8 mouse cellular contexts compared by ENCODE assay signal in the genomic region with DNA sequence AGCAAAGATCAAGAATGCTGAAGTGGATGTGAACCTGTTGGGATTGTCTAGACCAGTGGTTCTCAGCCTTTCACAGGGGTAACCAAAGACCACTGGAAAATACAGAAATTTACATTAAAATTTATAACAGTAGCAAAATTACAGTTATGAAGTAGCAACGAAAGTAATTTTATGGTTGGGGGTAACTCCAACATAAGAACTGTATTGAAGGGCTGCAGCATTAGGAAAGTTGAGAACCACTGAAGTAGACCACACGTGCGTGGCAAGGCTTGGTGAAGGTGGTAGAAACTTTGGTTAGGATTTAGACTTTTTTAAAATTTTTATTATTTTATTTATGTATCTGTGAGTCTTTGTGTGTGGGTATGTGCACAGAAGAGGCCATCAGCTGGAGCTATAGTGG. TPM values are rescaled to one million over a fixed set of nuclear protein-coding genes. Genes with fewer than 3 reads are reported as not detected.
DNase-seq lines count a peak whose midpoint lies in the region; ATAC-seq and TF ChIP-seq lines count a peak whose summit lies in the region.

A gene (plus strand): TSS at position 301 of the 400 bp plus-strand sequence.

- no peak within 1 kb of the TSS for H3K9ac ChIP-seq in limb, embryonic 15.5 days
- H3K9ac ChIP-seq in stomach, embryonic 16.5 days (ENCODE audit: low read length), result peak within 1 kb of the TSS; percentile 96; the same call in 1 of the 2 replicates

- H3K4me2 ChIP-seq in limb, embryonic 15.5 days, result no peak within 1 kb of the TSS
- H3K4me2 ChIP-seq in stomach, embryonic 16.5 days (ENCODE audit: low read depth, low read length), result 0 out of 2 replicates have a peak within 1 kb of the TSS, but pooled peaks have one; percentile 54

- DNase-seq in testis, postnatal 10 days (ENCODE audit: low spot score), result no peak
- no peak for DNase-seq in forebrain, embryonic 10.5 days (ENCODE audit: extremely low spot score, low spot score)
- DNase-seq in heart, postnatal 4 days, result no peak
- DNase-seq in kidney, postnatal 36 days, result no peak
- DNase-seq in retina, postnatal 1 day, result no peak

- ATAC-seq in limb, embryonic 15.5 days (ENCODE audit: insufficient number of reproducible peaks, low FRiP score, low TSS enrichment, low read depth), result no peak
- no peak for ATAC-seq in stomach, embryonic 16.5 days (ENCODE audit: insufficient read depth, low FRiP score)

- WGBS in forebrain, embryonic 10.5 days, result 95% methylated on average over 3 of the region's 3 CpGs
- 92% methylated on average over 3 of the region's 3 CpGs for WGBS in limb, embryonic 15.5 days
- WGBS in stomach, embryonic 16.5 days, result 95% methylated on average over 3 of the region's 3 CpGs

- no peaks in the 10 kb centered on the region for H3K27me3 ChIP-seq in testis, adult 2 months (ENCODE audit: control insufficient read depth, insufficient read depth, low read length)
- peaks cover 6% of the 10 kb centered on the region; the same call in 1 of the 2 replicates for H3K27me3 ChIP-seq in forebrain, embryonic 10.5 days (ENCODE audit: poor library complexity, severe bottlenecking)
- no peaks in the 10 kb centered on the region for H3K27me3 ChIP-seq in limb, embryonic 15.5 days
- H3K27me3 ChIP-seq in stomach, embryonic 16.5 days (ENCODE audit: control insufficient read depth, insufficient read depth, low read length), result no peaks in the 10 kb centered on the region

- H3K9me3 ChIP-seq in forebrain, embryonic 10.5 days, result no peaks in the 10 kb centered on the region
- no peaks in the 10 kb centered on the region for H3K9me3 ChIP-seq in limb, embryonic 15.5 days
- H3K9me3 ChIP-seq in stomach, embryonic 16.5 days (replicated peaks; ENCODE audit: control insufficient read depth, low read length), result no peaks in the 10 kb centered on the region

- peak within 1 kb of the TSS; percentile 99; the same call in 1 of the 2 replicates for H3K4me3 ChIP-seq in testis, adult 2 months (ENCODE audit: control insufficient read depth, low read depth, low read length)
- no peak within 1 kb of the TSS for H3K4me3 ChIP-seq in forebrain, embryonic 10.5 days
- no peak within 1 kb of the TSS for H3K4me3 ChIP-seq in limb, embryonic 15.5 days
- no peak within 1 kb of the TSS for H3K4me3 ChIP-seq in stomach, embryonic 16.5 days (replicated peaks; ENCODE audit: low read length)

- no peak for TF ChIP-seq CTCF in testis, adult 2 months (IDR thresholded peaks at IDR 0.05; ENCODE audit: control insufficient read depth, insufficient read depth, insufficient replicate concordance, low read depth, low read length)

- H3K27ac ChIP-seq in testis, adult 2 months (ENCODE audit: control insufficient read depth, insufficient read depth, low read depth, low read length), result no peak within 1 kb of the TSS
- H3K27ac ChIP-seq in forebrain, embryonic 10.5 days, result peak within 1 kb of the TSS; percentile 93
- H3K27ac ChIP-seq in limb, embryonic 15.5 days, result peak within 1 kb of the TSS; percentile 81
- H3K27ac ChIP-seq in stomach, embryonic 16.5 days (ENCODE audit: low read length), result no peak within 1 kb of the TSS

- H3K36me3 ChIP-seq in testis, adult 2 months (ENCODE audit: control insufficient read depth, insufficient read depth, low read length), result peaks cover 1% of the 10 kb centered on the region
- peaks cover 52% of the 10 kb centered on the region for H3K36me3 ChIP-seq in forebrain, embryonic 10.5 days (replicated peaks)
- H3K36me3 ChIP-seq in limb, embryonic 15.5 days, result peaks cover 31% of the 10 kb centered on the region
- peaks cover under 1% of the 10 kb centered on the region; the same call in 1 of the 2 replicates for H3K36me3 ChIP-seq in stomach, embryonic 16.5 days (ENCODE audit: control insufficient read depth, insufficient read depth, low read length)

- no peak for TF ChIP-seq POLR2A in testis, adult 2 months (IDR thresholded peaks at IDR 0.05; ENCODE audit: control insufficient read depth, low read depth, low read length)

- H3K4me1 ChIP-seq in testis, adult 2 months (ENCODE audit: control insufficient read depth, insufficient read depth, low read length), result peaks cover 7% of the 10 kb centered on the region
- peaks cover 21% of the 10 kb centered on the region for H3K4me1 ChIP-seq in forebrain, embryonic 10.5 days
- H3K4me1 ChIP-seq in limb, embryonic 15.5 days, result peaks cover 23% of the 10 kb centered on the region
- H3K4me1 ChIP-seq in stomach, embryonic 16.5 days (ENCODE audit: control insufficient read depth, insufficient read depth, low read length), result peaks cover 10% of the 10 kb centered on the region

RNA-seq across cellular contexts. Expression of the gene that starts here (rescaled TPM):
- polyA plus RNA-seq in testis, adult 2 months (2012; rRNA removed), result 126 and 131 TPM in 2 replicates
- polyA plus RNA-seq in forebrain, embryonic 10.5 days (2016; fragmentation: Nextera tagmentation; extraction: Ambion mirVana), result 62.3 and 63.2 TPM in 2 replicates
- 10 to 100 TPM; 44.4 to 50.0 TPM for total RNA-seq in heart, postnatal 4 days (2021)
- polyA plus RNA-seq in limb, embryonic 15.5 days (2015; fragmentation: Nextera tagmentation; extraction: Ambion mirVana), result 97.7 and 97.9 TPM in 2 replicates
- 85.7 and 93.7 TPM in 2 replicates for polyA plus RNA-seq in stomach, embryonic 16.5 days (2015; fragmentation: Nextera tagmentation; extraction: Ambion mirVana)

Comparison
In these comparisons a context has a peak if more than half of its experiments do, and no peak if none do; other contexts are left out.
1. H3K27ac ChIP-seq: peak in forebrain, embryonic 10.5 days (single experiment) and limb, embryonic 15.5 days (single experiment); none in testis, adult 2 months (single experiment) and stomach, embryonic 16.5 days (single experiment).